Mouse (Mus musculus) midbrain, embryonic 11.5 days (tissue): ENCODE measurements around the gene Cpne1. TPM values are rescaled to one million over a fixed set of nuclear protein-coding genes. Genes with fewer than 3 reads are reported as not detected.
A peak's percentile ranks its signal among the peaks of the same experiment; 100 is the strongest.

Source experiments
- ATAC-seq: fragments of 200-750 bp; cut with Nextera tagmentation; 2 replicates; pipeline ENCODE4 v1.8.0; 2017; ENCODE audit warnings: moderate TSS enrichment, moderate library complexity; ENCODE audit not compliant: low FRiP score
- DNase-seq: peaks from one replicate; pipeline ENCODE4 v3.0.0; 2015; ENCODE audit warnings: low spot score; ENCODE audit errors: missing footprints
- H3K27ac ChIP-seq: fragments of 300-500 bp; sonication (generic); 2 replicates; pipeline ENCODE4 v1.5.1; 2014; ENCODE audit warnings: low read depth, low read length
- H3K27me3 ChIP-seq: fragments of 300-500 bp; sonication (generic); 2 replicates; pipeline ENCODE4 v1.6.1; 2014; ENCODE audit warnings: mild to moderate bottlenecking, low read length, moderate library complexity, mixed read lengths; ENCODE audit not compliant: control insufficient read depth, insufficient read depth
- H3K36me3 ChIP-seq: fragments of 300-500 bp; sonication (generic); 2 replicates; pipeline ENCODE4 v1.6.1; 2014; ENCODE audit warnings: mild to moderate bottlenecking, low read length, moderate library complexity, mixed read lengths; ENCODE audit not compliant: control insufficient read depth, insufficient read depth
- H3K4me1 ChIP-seq: fragments of 300-500 bp; sonication (generic); 2 replicates; pipeline ENCODE4 v1.6.1; 2014; ENCODE audit warnings: low read length; ENCODE audit not compliant: control insufficient read depth, insufficient read depth
- H3K4me2 ChIP-seq: fragments of 300-500 bp; sonication (generic); 2 replicates; pipeline ENCODE4 v1.6.1; 2014; ENCODE audit warnings: mild to moderate bottlenecking, moderate library complexity
- H3K4me3 ChIP-seq: fragments of 300-500 bp; sonication (generic); 2 replicates; pipeline ENCODE4 v1.5.1; 2014; ENCODE audit warnings: low read depth, low read length
- H3K9ac ChIP-seq: fragments of 300-500 bp; sonication (generic); 2 replicates; pipeline ENCODE4 v1.6.1; 2014; ENCODE audit warnings: low read length
- H3K9me3 ChIP-seq: fragments of 300-500 bp; sonication (generic); 2 replicates; pipeline ENCODE4 v1.6.1; 2016; ENCODE audit warnings: low read length; ENCODE audit not compliant: control insufficient read depth
- WGBS: fragments of 180-500 bp; shearing (Covaris S2); extraction: QIAGEN DNeasy Blood & Tissue Kit; methylation state at CpG from one replicate; pipeline ENCODE4 v1.1.7; 2014; 5-methylcytosine and 5-hydroxymethylcytosine counted together
- polyA plus RNA-seq: library from polyadenylated mRNA; unstranded; fragments of >200 nt; fragmentation: Nextera tagmentation; extraction: Ambion mirVana; gene quantifications from 2 replicates; pipeline ENCODE4 v1.2.1, GENCODE M21; 2014

The Cpne1 gene
- polyA plus RNA-seq, 1 experiment from 2014 or later: 45.7 TPM

GRCm38 (mm10) chr2:156087391-156088110 is 24.2 kb downstream of the Cpne1 start:
- no peak for DNase-seq
- Histone ChIP-seq H3K9ac (no peak overlapping the region), H3K9me3 (no peaks in the 10 kb centered on the region), H3K4me1 (peaks cover 9% of the 10 kb centered on the region), H3K36me3 (no peaks in the 10 kb centered on the region), H3K4me3 (no peak overlapping the region), H3K4me2 (no peak overlapping the region), H3K27me3 (no peaks in the 10 kb centered on the region), H3K27ac (no peak overlapping the region)
- no peak for ATAC-seq
- 92% methylated on average over 7 of the region's 7 CpGs for WGBS

- WGBS: 93% methylated on average over 3 of the region's 3 CpGs
- Histone ChIP-seq H3K36me3 (no peaks in the 10 kb centered on the region), H3K4me1 (no peaks in the 10 kb centered on the region), H3K4me2 (no peak overlapping the region), H3K27ac (no peak overlapping the region), H3K27me3 (no peaks in the 10 kb centered on the region), H3K9me3 (no peaks in the 10 kb centered on the region), H3K9ac (no peak overlapping the region), H3K4me3 (no peak overlapping the region)
- DNase-seq (no peak), ATAC-seq (no peak)
Observed at GRCm38 (mm10) chr2:156084541-156084940, 27.2 kb downstream of the Cpne1 start.

GRCm38 (mm10) chr2:156080391-156080790 is 31.4 kb downstream of the Cpne1 start:
- Histone ChIP-seq H3K36me3 (peaks cover 20% of the 10 kb centered on the region), H3K4me2 (no peak overlapping the region), H3K9ac (no peak overlapping the region), H3K27ac (no peak overlapping the region), H3K4me3 (no peak overlapping the region), H3K27me3 (no peaks in the 10 kb centered on the region), H3K4me1 (no peaks in the 10 kb centered on the region), H3K9me3 (no peaks in the 10 kb centered on the region)
- ATAC-seq (no peak), DNase-seq (no peak)
- whole genome bisulfite sequencing: 89% methylated on average over 7 of the region's 7 CpGs

GRCm38 (mm10) chr2:156079674-156080073 is 32.1 kb downstream of the Cpne1 start:
- H3K27me3 ChIP-seq: no peaks in the 10 kb centered on the region
- H3K4me2 ChIP-seq: no peak overlapping the region
- H3K27ac ChIP-seq: no peak overlapping the region
- H3K36me3 ChIP-seq: peaks cover 21% of the 10 kb centered on the region
- ATAC-seq: no peak
- H3K4me3 ChIP-seq: no peak overlapping the region
- no peak for DNase-seq
- H3K9ac ChIP-seq: no peak overlapping the region
- no peaks in the 10 kb centered on the region for H3K9me3 ChIP-seq
- WGBS: 70% methylated on average over 4 of the region's 4 CpGs
- H3K4me1 ChIP-seq: no peaks in the 10 kb centered on the region

- 92% methylated on average over 8 of the region's 8 CpGs for WGBS
- H3K4me1 ChIP-seq: no peaks in the 10 kb centered on the region
- H3K27me3 ChIP-seq: no peaks in the 10 kb centered on the region
- no peak overlapping the region for H3K27ac ChIP-seq
- no peaks in the 10 kb centered on the region for H3K9me3 ChIP-seq
- H3K4me2 ChIP-seq: no peak overlapping the region
- H3K9ac ChIP-seq: no peak overlapping the region
- no peak overlapping the region for H3K4me3 ChIP-seq
- ATAC-seq (no peak), DNase-seq (no peak)
- H3K36me3 ChIP-seq: peaks cover 21% of the 10 kb centered on the region
Observed at GRCm38 (mm10) chr2:156079183-156079560, 32.6 kb downstream of the Cpne1 start.

- H3K9ac ChIP-seq: no peak overlapping the region
- peaks cover 25% of the 10 kb centered on the region for H3K36me3 ChIP-seq
- ATAC-seq: no peak
- no peak overlapping the region for H3K4me2 ChIP-seq
- no peak overlapping the region for H3K27ac ChIP-seq
- no peaks in the 10 kb centered on the region for H3K4me1 ChIP-seq
- no peak overlapping the region for H3K4me3 ChIP-seq
- WGBS: 91% methylated on average over 16 of the region's 16 CpGs
- DNase-seq: no peak
- no peaks in the 10 kb centered on the region for H3K9me3 ChIP-seq
- no peaks in the 10 kb centered on the region for H3K27me3 ChIP-seq
Observed at GRCm38 (mm10) chr2:156078421-156079182, 33.2 kb downstream of the Cpne1 start.

GRCm38 (mm10) chr2:156077461-156077860 is 34.3 kb downstream of the Cpne1 start:
- Histone ChIP-seq H3K9me3 (no peaks in the 10 kb centered on the region), H3K36me3 (peaks cover 29% of the 10 kb centered on the region), H3K4me3 (no peak overlapping the region), H3K9ac (no peak overlapping the region), H3K27ac (no peak overlapping the region), H3K4me1 (no peaks in the 10 kb centered on the region), H3K27me3 (no peaks in the 10 kb centered on the region), H3K4me2 (no peak overlapping the region)
- 93% methylated on average over 7 of the region's 7 CpGs for WGBS
- no peak for DNase-seq
- ATAC-seq: no peak

GRCm38 (mm10) chr2:156073725-156074124 is 38.0 kb downstream of the Cpne1 start:
- H3K27me3 ChIP-seq: no peaks in the 10 kb centered on the region; the same call in 1 of the 2 replicates
- H3K4me1 ChIP-seq: no peaks in the 10 kb centered on the region
- peaks cover 36% of the 10 kb centered on the region for H3K36me3 ChIP-seq
- no peak overlapping the region for H3K4me3 ChIP-seq
- 95% methylated on average over 15 of the region's 15 CpGs for WGBS
- DNase-seq (no peak), ATAC-seq (no peak)
- no peak overlapping the region for H3K9ac ChIP-seq
- no peak overlapping the region for H3K4me2 ChIP-seq
- no peaks in the 10 kb centered on the region for H3K9me3 ChIP-seq
- no peak overlapping the region for H3K27ac ChIP-seq

GRCm38 (mm10) chr2:156071236-156071635 is 40.5 kb downstream of the Cpne1 start:
- H3K4me2 ChIP-seq: no peak overlapping the region
- H3K27ac ChIP-seq: no peak overlapping the region
- no peaks in the 10 kb centered on the region for H3K9me3 ChIP-seq
- DNase-seq (peak; percentile 81), ATAC-seq (no peak)
- peaks cover 3% of the 10 kb centered on the region; the same call in 1 of the 2 replicates for H3K4me1 ChIP-seq
- H3K9ac ChIP-seq: no peak overlapping the region
- H3K27me3 ChIP-seq: no peaks in the 10 kb centered on the region; the same call in 1 of the 2 replicates
- 96% methylated on average over 10 of the region's 10 CpGs for WGBS
- H3K36me3 ChIP-seq: peaks cover 27% of the 10 kb centered on the region
- H3K4me3 ChIP-seq: no peak overlapping the region
